ENCODE assay signal across 13 mouse cellular contexts in the genomic region with DNA sequence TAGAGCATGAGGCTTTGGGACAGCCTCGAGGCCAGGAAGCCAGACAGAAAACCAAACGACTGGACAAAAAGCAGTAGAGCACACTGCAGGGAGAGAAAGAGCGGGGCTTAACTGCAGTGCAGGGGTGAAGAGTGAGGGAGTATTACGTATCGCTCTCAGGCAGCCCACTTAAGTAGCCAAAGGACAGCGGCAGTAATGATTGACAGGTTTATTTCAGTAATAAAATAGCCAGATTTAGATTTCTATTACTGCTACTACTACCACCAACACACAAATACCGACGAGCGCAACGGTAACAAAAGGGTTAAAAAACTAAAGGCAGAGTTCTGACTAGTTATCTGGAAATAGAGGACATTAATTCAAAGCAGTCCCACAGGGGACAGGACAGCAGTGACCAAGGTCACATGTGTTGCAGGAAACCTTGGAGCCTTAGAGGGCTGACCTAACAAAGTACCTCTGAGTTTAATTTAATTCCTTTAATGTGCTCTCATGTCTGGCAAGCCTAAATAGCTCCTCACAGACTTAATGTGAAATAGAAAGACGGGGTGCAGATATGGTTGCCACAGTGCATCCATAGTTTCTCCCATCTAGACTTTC.
A peak's percentile ranks its signal among the peaks of the same experiment; 100 is the strongest.
DNase-seq lines count a peak whose midpoint lies in the region; ATAC-seq and TF ChIP-seq lines count a peak whose summit lies in the region.
"Had no signal": no experiment of that assay in that cellular context is flagged by ENCODE, and none has a peak within 500 bp of the region (broad histone marks: within the 10 kb centered on the region; RNA-seq: fewer than 3 reads in every experiment).

No protein-coding gene starts in this region.

- no peak for DNase-seq in heart, postnatal 25 days (ENCODE audit: low spot score)
- DNase-seq in layer of hippocampus, adult 2 months (ENCODE audit: low spot score in 2 of 2), result no peak
- no peak for DNase-seq in layer of hippocampus, adult 11-12 months (ENCODE audit: low spot score)
- peak; percentile 60 for DNase-seq in embryonic facial prominence, embryonic 11.5 days (ENCODE audit: low spot score)
- peak; percentile 41 for DNase-seq in limb, embryonic 14.5 days (ENCODE audit: low spot score)
- DNase-seq in left cerebral cortex, adult 2 months (ENCODE audit: extremely low spot score in 1 of 2, low spot score in 2 of 2), result no peak
- DNase-seq: gastrocnemius, postnatal 36 days; kidney, adult 8-10 months; lung, adult 2 months; thymus, postnatal 36 days had no signal

- peaks cover 20% of the 10 kb centered on the region for H3K4me1 ChIP-seq in heart, embryonic 12.5 days (replicated peaks)
- no peaks in the 10 kb centered on the region for H3K4me1 ChIP-seq in embryonic facial prominence, embryonic 11.5 days (ENCODE audit: control insufficient read depth, insufficient read depth, low read length)
- peaks cover 18% of the 10 kb centered on the region for H3K4me1 ChIP-seq in limb, embryonic 14.5 days (ENCODE audit: control insufficient read depth, insufficient read depth, low read length)

- TF ChIP-seq POLR2A in limb, embryonic 14.5 days (IDR thresholded peaks at IDR 0.05; ENCODE audit: borderline replicate concordance, extremely low read depth, insufficient read depth, insufficient read length), result no peak

- TF ChIP-seq CTCF in layer of hippocampus, adult 2 months (conservative IDR thresholded peaks at IDR 0.05), result no peak
- no peak for TF ChIP-seq CTCF in left cerebral cortex, adult 2 months (IDR thresholded peaks at IDR 0.05)

- H3K4me3 ChIP-seq in heart, embryonic 12.5 days, result no peak overlapping the region
- no peak overlapping the region for H3K4me3 ChIP-seq in layer of hippocampus, adult 2 months
- no peak overlapping the region for H3K4me3 ChIP-seq in embryonic facial prominence, embryonic 11.5 days (ENCODE audit: low read depth, low read length)
- H3K4me3 ChIP-seq in limb, embryonic 14.5 days (replicated peaks; ENCODE audit: low read length), result no peak overlapping the region
- no peak overlapping the region for H3K4me3 ChIP-seq in left cerebral cortex, adult 2 months
- H3K4me3 ChIP-seq: neural tube, embryonic 13.5 days had no signal

- no peaks in the 10 kb centered on the region for H3K9me3 ChIP-seq in heart, embryonic 12.5 days (replicated peaks)
- no peaks in the 10 kb centered on the region for H3K9me3 ChIP-seq in embryonic facial prominence, embryonic 11.5 days (replicated peaks; ENCODE audit: control insufficient read depth, low read length)
- no peaks in the 10 kb centered on the region for H3K9me3 ChIP-seq in limb, embryonic 14.5 days (ENCODE audit: control insufficient read depth, low read length)
- H3K9me3 ChIP-seq: neural tube, embryonic 13.5 days had no signal

- H3K27me3 ChIP-seq in heart, embryonic 12.5 days (replicated peaks), result no peaks in the 10 kb centered on the region
- no peaks in the 10 kb centered on the region for H3K27me3 ChIP-seq in embryonic facial prominence, embryonic 11.5 days (ENCODE audit: control insufficient read depth, insufficient read depth, low read length)
- no peaks in the 10 kb centered on the region for H3K27me3 ChIP-seq in limb, embryonic 14.5 days (ENCODE audit: control insufficient read depth, insufficient read depth, low read length)
- H3K27me3 ChIP-seq: neural tube, embryonic 13.5 days had no signal

- no peak overlapping the region for H3K4me2 ChIP-seq in heart, embryonic 12.5 days
- no peak overlapping the region for H3K4me2 ChIP-seq in embryonic facial prominence, embryonic 11.5 days (ENCODE audit: low read depth, low read length)
- H3K4me2 ChIP-seq in limb, embryonic 14.5 days (replicated peaks; ENCODE audit: low read depth, low read length, severe bottlenecking), result no peak overlapping the region
- H3K4me2 ChIP-seq: midbrain, embryonic 11.5 days; neural tube, embryonic 13.5 days had no signal

- ATAC-seq in heart, embryonic 12.5 days (ENCODE audit: insufficient number of reproducible peaks, low FRiP score), result no peak
- ATAC-seq in embryonic facial prominence, embryonic 11.5 days (replicated peaks; ENCODE audit: insufficient number of reproducible peaks, low FRiP score, low TSS enrichment, low read depth), result no peak
- ATAC-seq in limb, embryonic 14.5 days (ENCODE audit: low FRiP score, low read depth), result no peak

- 47% methylated on average over 11 of the region's 11 CpGs for WGBS in heart, embryonic 12.5 days
- WGBS in embryonic facial prominence, embryonic 11.5 days, result 46% methylated on average over 11 of the region's 11 CpGs
- WGBS in limb, embryonic 14.5 days, result 20% methylated on average over 11 of the region's 11 CpGs

- H3K27ac ChIP-seq in heart, embryonic 12.5 days (ENCODE audit: poor library complexity, severe bottlenecking), result peak overlapping the region; percentile 45
- H3K27ac ChIP-seq in layer of hippocampus, adult 2 months, result peak overlapping the region; percentile 53; the same call in 1 of the 2 replicates
- H3K27ac ChIP-seq in embryonic facial prominence, embryonic 11.5 days (replicated peaks; ENCODE audit: low read depth, low read length), result peak overlapping the region; percentile 32; the same call in 1 of the 2 replicates
- H3K27ac ChIP-seq in limb, embryonic 14.5 days (replicated peaks; ENCODE audit: low read depth, low read length), result no peak overlapping the region
- H3K27ac ChIP-seq in left cerebral cortex, adult 2 months, result no peak overlapping the region
- H3K27ac ChIP-seq: neural tube, embryonic 13.5 days had no signal

- intact Hi-C loops in heart, postnatal 25 days (cut with DNase I), result no loop called here
- intact Hi-C loops in left cerebral cortex, adult 2 months (cut with DNase I), result no loop called here

- H3K36me3 ChIP-seq in heart, embryonic 12.5 days, result peaks cover 33% of the 10 kb centered on the region
- no peaks in the 10 kb centered on the region for H3K36me3 ChIP-seq in embryonic facial prominence, embryonic 11.5 days (replicated peaks; ENCODE audit: control insufficient read depth, insufficient read depth, low read depth, low read length)
- peaks cover 17% of the 10 kb centered on the region for H3K36me3 ChIP-seq in limb, embryonic 14.5 days (ENCODE audit: control insufficient read depth, insufficient read depth, low read length)

- H3K9ac ChIP-seq in heart, embryonic 12.5 days, result no peak overlapping the region
- H3K9ac ChIP-seq in embryonic facial prominence, embryonic 11.5 days (replicated peaks; ENCODE audit: low read length), result no peak overlapping the region
- no peak overlapping the region for H3K9ac ChIP-seq in limb, embryonic 14.5 days (ENCODE audit: low read depth, low read length, severe bottlenecking)
- H3K9ac ChIP-seq: neural tube, embryonic 13.5 days had no signal

Comparison
In these comparisons a context has a peak if more than half of its experiments do, and no peak if none do; other contexts are left out.
1. H3K27ac ChIP-seq: peak in heart, embryonic 12.5 days (single experiment), layer of hippocampus, adult 2 months (single experiment) and embryonic facial prominence, embryonic 11.5 days (single experiment); none in limb, embryonic 14.5 days (single experiment) and left cerebral cortex, adult 2 months (single experiment).
2. DNase-seq: peak in embryonic facial prominence, embryonic 11.5 days (single experiment) and limb, embryonic 14.5 days (single experiment); none in heart, postnatal 25 days (single experiment), layer of hippocampus, adult 2 months (0 of 2), layer of hippocampus, adult 11-12 months (single experiment) and left cerebral cortex, adult 2 months (0 of 2).